Mouse (Mus musculus) B cell, adult 2 months (primary cell): ENCODE measurements at regions not wholly inside any gene's neighbourhood (a gene's known extent, or its start where the extent isn't known, plus 50 kb on each side); places are given as distances from the start of the nearest gene placed in this dataset.

ENCODE experiments used
- DNase-seq, 2 experiments: peaks; one replicate each; pipeline ENCODE4 v3.0.0; 2022

GRCm38 (mm10) chr6:141041358-141041757 is 207.7 kb upstream of the Pde3a start:
- no peak for DNase-seq

GRCm38 (mm10) chr6:141041781-141042625 is 207.1 kb upstream of the Pde3a start:
- DNase-seq = no peak

- no peak for DNase-seq
Observed at GRCm38 (mm10) chr6:141048271-141048670, 200.8 kb upstream of the Pde3a start.

GRCm38 (mm10) chr6:141050038-141050684 is 198.9 kb upstream of the Pde3a start:
- no peak for DNase-seq

GRCm38 (mm10) chr6:141054026-141054425 is 195.0 kb upstream of the Pde3a start:
- no peak for DNase-seq

GRCm38 (mm10) chr6:141059250-141059916 is 189.7 kb upstream of the Pde3a start:
- DNase-seq = no peak

GRCm38 (mm10) chr6:141065724-141066123 is 183.3 kb upstream of the Pde3a start:
- no peak for DNase-seq

GRCm38 (mm10) chr6:141068861-141069467 is 180.1 kb upstream of the Pde3a start:
- no peak for DNase-seq

GRCm38 (mm10) chr6:141069896-141070295 is 179.2 kb upstream of the Pde3a start:
- no peak for DNase-seq

- DNase-seq = no peak
Observed at GRCm38 (mm10) chr6:141071507-141071906, 177.6 kb upstream of the Pde3a start.

- DNase-seq = no peak
Observed at GRCm38 (mm10) chr6:141091076-141091780, 157.8 kb upstream of the Pde3a start.

GRCm38 (mm10) chr6:141091781-141092140 is 157.3 kb upstream of the Pde3a start:
- DNase-seq = no peak

- DNase-seq = no peak
Observed at GRCm38 (mm10) chr6:141097338-141098122, 151.5 kb upstream of the Pde3a start.

- no peak for DNase-seq
Observed at GRCm38 (mm10) chr6:141118287-141118686, 130.8 kb upstream of the Pde3a start.

- no peak for DNase-seq
Observed at GRCm38 (mm10) chr6:141126614-141127396, 122.3 kb upstream of the Pde3a start.

- no peak for DNase-seq
Observed at GRCm38 (mm10) chr6:141129596-141129995, 119.5 kb upstream of the Pde3a start.

GRCm38 (mm10) chr6:141134176-141134575 is 114.9 kb upstream of the Pde3a start:
- no peak for DNase-seq

GRCm38 (mm10) chr6:141136664-141137375 is 112.2 kb upstream of the Pde3a start:
- no peak for DNase-seq

GRCm38 (mm10) chr6:141141016-141141415 is 108.1 kb upstream of the Pde3a start:
- no peak for DNase-seq

GRCm38 (mm10) chr6:141148417-141149169 is 100.5 kb upstream of the Pde3a start:
- no peak for DNase-seq
